Mouse (Mus musculus) MEL (cell line): ENCODE results near the gene Rtn2.

Experiments used
- CTCF ChIP-seq, 3 experiments: IDR thresholded peaks in 2 of 3; conservative IDR thresholded peaks in 1 of 3; 2 replicates each; pipeline ENCODE4 v1.5.1; 2011 to 2012; ENCODE audit warnings: low read length in 3 of 3, low read depth in 2 of 3, mild to moderate bottlenecking in 2 of 3, improper control_type of control experiment in 1 of 3, inconsistent platforms in 1 of 3, mixed read lengths in 1 of 3, moderate library complexity in 1 of 3; ENCODE audit not compliant: control insufficient read depth in 1 of 3, insufficient read depth in 1 of 3, poor library complexity in 1 of 3, severe bottlenecking in 1 of 3
- E2F4 ChIP-seq: IDR thresholded peaks from 2 replicates; pipeline ENCODE4 v1.6.1; 2011; ENCODE audit warnings: low read depth, low read length, improper control_type of control experiment, borderline replicate concordance
- EP300 ChIP-seq, 2 experiments: IDR thresholded peaks; 2 replicates each; pipeline ENCODE4 v1.6.1; 2011; ENCODE audit warnings: improper control_type of control experiment in 2 of 2, low read length in 2 of 2, low read depth in 1 of 2, mild to moderate bottlenecking in 1 of 2
- MYC ChIP-seq: IDR thresholded peaks from 2 replicates; pipeline ENCODE4 v1.6.1; 2011; ENCODE audit warnings: low read depth, mild to moderate bottlenecking, low read length, improper control_type of control experiment, moderate library complexity
- POLR2A ChIP-seq, 2 experiments: IDR thresholded peaks; 2 replicates each; pipeline ENCODE4 v1.6.1; 2011 to 2012; ENCODE audit warnings: low read length in 2 of 2, mild to moderate bottlenecking in 2 of 2, control low read depth in 1 of 2, improper control_type of control experiment in 1 of 2, low read depth in 1 of 2, moderate library complexity in 1 of 2; ENCODE audit not compliant: control insufficient read depth in 1 of 2, insufficient read depth in 1 of 2, poor library complexity in 1 of 2
- USF2 ChIP-seq, 2 experiments: IDR thresholded peaks; 2 replicates each; pipeline ENCODE4 v1.6.1; 2011 to 2012; ENCODE audit warnings: improper control_type of control experiment in 2 of 2, low read length in 2 of 2, borderline replicate concordance in 1 of 2, inconsistent platforms in 1 of 2, low read depth in 1 of 2, mild to moderate bottlenecking in 1 of 2; ENCODE audit not compliant: insufficient read depth in 1 of 2
- ZKSCAN1 ChIP-seq: IDR thresholded peaks from 2 replicates; pipeline ENCODE4 v1.6.1; 2012; ENCODE audit warnings: low read depth, mild to moderate bottlenecking, inconsistent platforms, low read length, improper control_type of control experiment, moderate library complexity

DNA sequence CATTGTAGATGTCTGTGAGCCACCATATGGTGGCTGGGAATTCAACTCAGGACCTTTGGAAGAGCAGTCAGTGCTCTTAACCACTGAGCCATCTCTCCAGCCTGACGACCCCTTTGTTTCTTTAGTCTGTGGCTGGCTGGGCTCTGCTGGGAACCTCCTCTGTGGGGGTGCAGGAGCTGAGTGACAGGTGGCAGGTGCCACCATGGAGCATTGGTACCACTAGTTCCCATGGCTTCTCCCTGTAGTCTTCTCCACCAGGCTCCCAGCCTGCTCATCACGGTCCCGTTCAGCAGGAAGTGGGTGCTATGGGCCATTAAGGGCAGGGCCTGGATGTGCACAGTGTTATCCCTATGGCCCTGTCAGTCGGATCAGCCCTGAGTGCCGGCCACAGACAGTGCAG is 47.8 kb upstream of the Rtn2 start:
- TF ChIP-seq POLR2A (IDR thresholded peaks at IDR 0.05; ENCODE audit: control insufficient read depth in 1 of 2, insufficient read depth in 1 of 2, low read depth in 1 of 2, low read length in 2 of 2, poor library complexity in 1 of 2) (no peak), CTCF (IDR thresholded peaks at IDR 0.05 in 2 of 3, conservative IDR thresholded peaks at IDR 0.05 in 1 of 3; ENCODE audit: control insufficient read depth in 1 of 3, insufficient read depth in 1 of 3, low read depth in 2 of 3, low read length in 3 of 3, poor library complexity in 1 of 3, severe bottlenecking in 1 of 3) (no peak), MYC (no peak), ZKSCAN1 (no peak), E2F4 (no peak), USF2 (IDR thresholded peaks at IDR 0.05; ENCODE audit: borderline replicate concordance in 1 of 2, insufficient read depth in 1 of 2, low read depth in 1 of 2, low read length in 2 of 2) (no peak), EP300 (IDR thresholded peaks at IDR 0.05; ENCODE audit: low read depth in 1 of 2, low read length in 2 of 2) (no peak)
